Mouse (Mus musculus): ENCODE measurements around the gene Prtg.

Gene Prtg

GRCm38 (mm10) chr9:72806731-72807419 is at the start of gene Prtg:
Prtg (plus strand) TSS chr9:72806874.
- peak; percentile 61 for DNase-seq (ENCODE audit: extremely low read depth, insufficient read length, low spot score)

GRCm38 (mm10) chr9:72757143-72757542 is 49.5 kb upstream of the Prtg start:
- DNase-seq (ENCODE audit: extremely low read depth, insufficient read length, low spot score): no peak

DNA sequence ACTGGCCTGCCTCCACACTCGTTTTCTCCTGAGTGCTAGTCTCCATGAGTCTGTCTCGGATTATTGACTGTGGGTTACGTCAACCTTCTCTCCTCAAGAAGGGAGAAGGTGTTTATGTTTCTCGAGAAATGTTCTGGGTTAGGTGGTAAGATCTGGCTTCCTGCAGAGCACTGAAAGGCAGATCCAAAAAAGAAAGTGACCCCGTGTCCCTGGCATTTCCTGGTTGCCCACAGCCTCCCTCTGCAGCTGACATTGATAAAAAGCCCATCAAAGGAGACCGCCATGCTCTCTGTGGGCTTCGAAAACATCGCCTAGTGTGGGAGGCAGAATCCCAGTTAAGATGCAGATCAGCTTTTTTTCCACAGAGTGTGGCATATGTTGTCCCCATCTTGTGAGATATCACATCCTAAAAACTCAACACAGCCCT is 48.0 kb upstream of the Prtg start:
- no peak for DNase-seq (ENCODE audit: extremely low read depth, insufficient read length, low spot score)

- no peak for DNase-seq (ENCODE audit: extremely low read depth, insufficient read length, low spot score)
Observed at GRCm38 (mm10) chr9:72763050-72763718, 43.5 kb upstream of the Prtg start.

DNA sequence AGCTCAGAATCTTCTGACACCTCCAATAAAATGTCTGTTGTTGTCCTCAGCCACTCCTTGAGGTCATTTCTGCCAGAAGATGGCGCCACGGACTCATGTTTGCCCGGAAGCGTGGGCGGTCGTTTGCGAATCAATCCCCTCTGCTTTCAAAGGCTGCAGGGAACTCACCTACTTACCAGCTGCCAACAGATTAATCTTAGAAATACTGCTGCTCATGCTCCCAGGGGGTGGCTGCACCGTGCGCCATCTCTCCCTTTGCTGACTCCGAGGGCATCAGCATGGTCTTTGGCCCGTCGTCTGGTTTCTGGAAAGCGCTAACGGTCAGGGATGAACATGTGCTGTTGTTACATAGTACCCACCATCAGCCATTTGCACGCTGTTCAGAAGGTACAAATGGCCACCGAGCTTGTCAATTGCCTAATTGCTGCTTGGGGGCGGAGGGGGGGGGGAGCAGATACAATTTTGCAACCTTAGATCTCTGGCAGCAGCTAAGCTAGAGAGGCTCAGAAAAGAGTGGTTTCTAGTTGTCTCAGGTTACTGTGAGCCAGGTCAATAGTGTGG is 39.8 kb upstream of the Prtg start:
- DNase-seq (ENCODE audit: extremely low read depth, insufficient read length, low spot score): peak; percentile 45

GRCm38 (mm10) chr9:72775022-72775421 is 31.7 kb upstream of the Prtg start:
- DNase-seq (ENCODE audit: extremely low read depth, insufficient read length, low spot score): no peak

DNA sequence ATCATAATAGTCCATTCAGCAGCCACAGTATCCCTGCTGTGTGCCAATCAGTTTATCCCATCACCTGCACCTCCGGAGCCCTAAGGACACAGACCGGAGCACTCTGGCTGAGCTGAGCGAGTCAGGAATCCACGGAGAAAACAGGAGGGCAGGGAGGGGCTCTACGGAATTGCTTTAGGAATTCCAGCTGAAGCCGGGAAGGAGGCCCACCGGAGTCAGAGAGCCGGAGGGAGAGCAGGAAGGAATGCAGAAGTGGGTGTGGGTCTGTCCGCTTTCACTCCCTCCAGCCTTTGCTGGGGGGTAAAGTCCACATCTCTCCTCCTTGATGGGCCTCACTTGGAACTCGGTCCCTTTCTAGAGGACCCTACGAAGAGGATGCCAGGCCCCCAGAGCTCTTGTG is 27.7 kb upstream of the Prtg start:
- no peak for DNase-seq (ENCODE audit: extremely low read depth, insufficient read length, low spot score)

- no peak for DNase-seq (ENCODE audit: extremely low read depth, insufficient read length, low spot score)
Observed at GRCm38 (mm10) chr9:72779733-72780132, 26.9 kb upstream of the Prtg start.

GRCm38 (mm10) chr9:72780694-72781093 is 26.0 kb upstream of the Prtg start:
- DNase-seq (ENCODE audit: extremely low read depth, insufficient read length, low spot score): no peak

DNA sequence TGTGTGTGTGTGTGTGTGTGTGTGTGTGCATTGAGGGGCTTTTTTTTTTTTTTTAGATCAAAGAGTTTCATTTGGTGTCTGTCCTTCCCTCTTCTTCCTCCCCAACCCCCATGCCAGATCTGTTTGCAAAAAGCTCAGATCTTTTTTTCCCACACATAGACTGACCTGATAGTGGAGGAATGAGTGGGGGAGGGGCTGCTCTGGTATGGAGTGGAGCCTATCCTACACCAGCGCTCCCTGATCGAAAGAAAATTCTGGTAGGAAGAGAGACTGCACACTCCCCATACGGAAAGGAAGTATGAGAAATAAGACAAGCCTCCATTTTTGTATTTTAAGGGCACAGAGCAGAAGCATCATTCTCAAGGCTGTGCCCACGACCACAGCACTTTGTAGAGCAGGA is 25.2 kb upstream of the Prtg start:
- no peak for DNase-seq (ENCODE audit: extremely low read depth, insufficient read length, low spot score)

GRCm38 (mm10) chr9:72782121-72782520 is 24.6 kb upstream of the Prtg start:
- no peak for DNase-seq (ENCODE audit: extremely low read depth, insufficient read length, low spot score)

DNA sequence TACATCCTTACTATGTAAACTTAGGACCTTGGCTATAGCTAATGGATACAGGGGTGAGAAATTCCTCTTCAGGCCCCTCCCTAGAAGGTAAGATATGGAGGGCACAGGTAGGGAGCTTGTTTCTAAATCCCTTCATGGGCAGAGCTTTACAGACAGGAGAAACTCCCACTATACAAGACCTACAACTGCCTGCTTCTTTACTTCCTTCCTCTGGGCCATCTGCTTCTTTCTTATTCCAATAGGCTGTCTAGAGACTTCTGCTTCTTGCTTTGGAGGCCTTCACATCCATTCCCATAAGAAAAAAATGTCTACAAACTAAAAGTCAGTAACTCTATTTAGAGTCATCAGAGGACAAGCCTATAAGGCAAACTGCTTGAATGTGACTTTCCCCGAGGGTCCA is 18.9 kb upstream of the Prtg start:
- DNase-seq (ENCODE audit: extremely low read depth, insufficient read length, low spot score): no peak

DNA sequence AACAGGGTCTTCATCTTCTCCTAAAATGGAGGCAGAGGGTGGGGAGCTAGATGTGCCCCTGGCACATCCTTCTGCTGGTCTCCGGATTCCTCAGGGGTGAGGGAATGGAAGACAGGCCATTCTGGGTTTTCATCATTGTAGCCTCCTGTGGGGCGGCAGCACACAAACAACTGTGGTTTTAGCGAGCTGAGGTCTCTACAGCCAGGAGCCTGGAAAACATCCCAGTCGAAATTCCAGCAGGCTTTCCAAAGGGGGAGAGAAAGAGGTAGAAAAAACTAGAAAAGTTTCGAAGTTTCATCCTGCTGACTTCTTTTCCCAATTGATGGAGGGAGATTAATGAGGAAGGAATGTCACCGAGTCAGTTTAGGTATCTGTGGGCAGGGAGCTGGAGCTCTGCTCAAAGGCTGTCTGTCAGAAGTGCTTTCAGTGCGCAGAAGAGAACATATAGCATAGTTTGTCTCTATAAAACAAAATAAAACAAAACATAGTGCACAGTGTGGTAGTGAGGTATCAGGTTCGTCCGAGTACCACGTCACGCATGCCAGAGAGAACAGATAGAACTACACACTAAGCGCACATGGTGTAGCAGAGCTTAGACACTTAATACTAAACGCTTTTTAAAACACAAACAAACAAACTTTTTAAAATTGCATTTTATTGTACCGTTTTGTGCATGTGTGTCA is 16.0 kb upstream of the Prtg start:
- no peak for DNase-seq (ENCODE audit: extremely low read depth, insufficient read length, low spot score)

- peak; percentile 16 for DNase-seq (ENCODE audit: extremely low read depth, insufficient read length, low spot score)
Observed at GRCm38 (mm10) chr9:72791213-72791582, 15.5 kb upstream of the Prtg start.

GRCm38 (mm10) chr9:72791681-72792080 is 15.0 kb upstream of the Prtg start:
- peak; percentile 67 for DNase-seq (ENCODE audit: extremely low read depth, insufficient read length, low spot score)

DNA sequence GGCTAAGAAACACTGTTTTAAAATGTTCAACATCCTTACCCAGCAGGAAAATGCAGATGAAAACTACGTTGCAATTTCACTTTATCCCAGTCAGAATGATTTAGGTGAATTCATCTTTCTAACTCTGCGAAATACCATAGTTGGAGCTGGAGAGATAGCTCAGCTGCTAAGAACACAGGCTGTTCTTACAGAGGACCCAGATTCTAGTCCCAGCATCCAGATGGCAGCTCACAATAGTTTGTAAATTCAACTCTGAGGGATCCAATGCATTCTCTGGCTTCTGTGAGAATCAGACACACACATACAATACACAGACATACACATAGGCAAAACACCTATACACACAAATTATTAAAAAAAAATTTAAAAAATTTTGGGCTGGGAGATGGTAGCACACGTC is 11.4 kb upstream of the Prtg start:
- DNase-seq (ENCODE audit: extremely low read depth, insufficient read length, low spot score): no peak

DNA sequence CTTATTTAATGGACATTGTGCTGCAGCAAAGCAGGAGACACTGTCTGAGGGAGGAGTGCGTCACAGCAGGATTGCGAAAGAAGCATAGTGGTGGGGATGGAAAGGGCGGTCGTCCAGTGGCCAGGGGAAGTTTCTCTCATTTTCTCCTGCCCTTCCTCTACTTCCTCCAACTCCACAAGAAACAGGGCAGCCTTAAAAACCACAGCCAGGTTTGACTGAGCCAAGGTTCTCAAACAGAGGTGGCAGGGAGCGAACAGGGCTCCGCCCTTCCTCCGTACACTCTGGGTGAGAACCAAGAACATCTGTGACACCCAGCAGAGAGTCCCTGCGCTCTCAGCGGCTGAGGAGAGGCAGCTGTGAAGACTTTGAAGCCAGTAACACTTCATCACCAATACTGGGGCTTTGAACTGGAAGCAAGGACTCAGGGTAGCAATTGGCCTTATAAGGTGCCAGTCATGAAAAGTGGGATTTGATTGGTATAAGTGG is 9.5 kb upstream of the Prtg start:
- DNase-seq (ENCODE audit: extremely low read depth, insufficient read length, low spot score): peak; percentile 71

DNA sequence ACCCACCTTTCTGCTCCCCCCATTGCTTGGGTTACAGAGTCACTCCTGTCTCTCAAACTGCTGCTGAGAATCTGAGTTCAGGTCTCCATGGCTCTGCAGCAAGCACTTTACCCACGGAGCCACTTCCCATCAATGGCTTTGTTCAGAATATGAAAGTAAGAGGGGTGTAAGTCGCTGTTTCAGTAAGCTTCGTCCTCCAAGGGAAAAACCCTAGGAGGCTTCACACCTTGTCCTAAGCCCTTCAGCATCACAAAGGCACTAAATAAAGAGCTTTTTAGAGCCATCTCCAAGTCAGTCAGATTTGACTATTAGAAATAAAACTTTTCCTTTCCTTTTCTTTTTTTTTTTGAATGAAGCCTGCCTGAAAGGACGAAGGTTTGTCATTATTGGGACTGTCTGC is 3.4 kb upstream of the Prtg start:
- no peak for DNase-seq (ENCODE audit: extremely low read depth, insufficient read length, low spot score)

- no peak for DNase-seq (ENCODE audit: extremely low read depth, insufficient read length, low spot score)
Observed at GRCm38 (mm10) chr9:72806146-72806545, 528 bp upstream of the Prtg start.

DNA sequence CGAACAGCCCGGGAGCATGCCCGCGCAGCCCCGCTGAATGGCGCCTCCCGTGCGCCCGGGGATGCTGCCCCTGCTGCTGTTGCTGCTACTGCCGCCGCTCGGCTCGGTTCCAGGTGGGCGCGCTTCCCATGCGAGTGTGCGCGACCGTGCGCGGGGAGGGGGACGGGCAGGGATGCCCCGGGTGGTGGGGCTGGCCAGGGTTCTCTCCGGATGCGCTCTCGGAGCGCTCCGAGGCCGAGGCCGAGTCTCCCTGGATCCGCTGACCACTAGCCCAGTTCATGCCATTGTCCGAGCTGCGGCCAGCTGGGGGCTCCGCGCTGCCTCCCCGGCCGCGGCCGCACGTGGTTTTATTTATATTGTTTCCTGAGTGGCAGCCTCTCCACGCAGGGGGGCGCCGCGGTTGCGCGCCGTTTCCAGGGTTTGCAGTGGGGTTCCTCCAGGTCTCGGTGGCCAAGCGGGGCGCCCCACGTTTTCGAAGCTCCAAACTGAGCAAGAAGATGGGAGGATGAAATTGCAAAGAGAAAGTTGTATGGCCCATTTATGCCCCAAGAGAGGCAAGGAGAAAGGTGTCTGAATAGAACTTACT is 839 bp downstream of the Prtg start:
- peak; percentile 63 for DNase-seq (ENCODE audit: extremely low read depth, insufficient read length, low spot score)

DNA sequence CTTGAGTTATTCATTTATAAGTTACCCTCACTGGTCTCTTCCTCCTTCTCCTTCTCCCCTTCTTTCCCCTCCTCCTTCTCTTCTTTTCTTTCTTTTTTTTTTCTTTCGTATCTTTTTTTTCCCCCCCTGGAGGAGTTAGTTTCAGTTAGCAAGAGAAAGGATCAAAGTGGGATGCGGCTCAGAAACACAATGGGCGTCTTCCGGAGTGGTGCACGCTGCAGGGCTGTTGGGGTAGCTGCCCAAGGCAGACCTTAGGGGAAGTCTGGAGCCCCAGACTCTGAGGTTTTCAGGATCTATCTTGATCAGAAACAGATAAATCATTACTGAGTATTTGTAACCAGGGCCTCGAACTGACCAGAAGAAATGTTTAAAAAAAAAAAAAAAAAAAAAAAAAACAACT is 1.5 kb downstream of the Prtg start:
- peak; percentile 10 for DNase-seq (ENCODE audit: extremely low read depth, insufficient read length, low spot score)
